Mouse (Mus musculus) thymus, postnatal 4 days (tissue): ENCODE measurements around the gene Popdc2.

ENCODE experiments used
- DNase-seq: peaks from one replicate; pipeline ENCODE4 v3.0.0; 2021

Gene Popdc2

GRCm38 (mm10) chr16:38407584-38407983 is 45.6 kb downstream of the Popdc2 start:
- no peak for DNase-seq

GRCm38 (mm10) chr16:38408416-38408815 is 46.4 kb downstream of the Popdc2 start:
- no peak for DNase-seq

- DNase-seq: no peak
Measured at GRCm38 (mm10) chr16:38414953-38415352, 52.9 kb downstream of the Popdc2 start.

GRCm38 (mm10) chr16:38425374-38425773 is 63.4 kb downstream of the Popdc2 start:
- no peak for DNase-seq

- no peak for DNase-seq
Measured at GRCm38 (mm10) chr16:38425799-38426198, 63.8 kb downstream of the Popdc2 start.
